Mouse (Mus musculus): ENCODE measurements around the gene Rfx4.

DNA sequence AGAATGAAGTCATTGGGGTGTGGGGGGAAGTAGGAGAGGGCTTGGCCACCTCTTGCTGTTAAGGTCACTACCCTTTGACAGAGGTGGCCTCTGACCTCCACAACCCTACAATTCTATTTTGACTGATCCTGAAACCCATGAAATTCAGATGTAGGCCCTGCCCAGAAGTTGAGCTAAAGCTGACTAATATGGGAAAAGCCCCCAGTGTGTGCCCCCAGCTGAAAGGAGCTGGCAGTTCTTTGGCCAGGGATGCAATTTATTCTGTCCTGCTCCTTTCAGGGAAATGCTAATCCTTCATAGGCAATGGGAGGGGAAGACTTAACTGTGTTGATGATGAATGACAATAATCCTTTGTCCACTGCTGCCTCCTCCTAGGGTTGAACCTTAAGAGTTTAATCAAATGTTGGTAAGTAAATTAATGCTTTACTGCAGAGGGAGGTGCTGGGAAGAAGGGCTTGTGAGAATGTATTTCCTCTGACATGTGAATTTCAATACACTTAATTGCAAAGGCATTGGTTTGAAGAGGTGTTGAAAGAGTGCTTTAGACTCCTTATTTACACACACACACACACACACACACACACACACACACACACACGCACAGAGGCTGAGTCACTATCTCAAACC is 155.0 kb downstream of the Rfx4 start:
- TF ChIP-seq CTCF (IDR thresholded peaks at IDR 0.05) = no peak
- TF ChIP-seq EP300 (IDR thresholded peaks at IDR 0.05) = no peak
